Mouse (Mus musculus): ENCODE measurements around the gene Morc2a.

Gene Morc2a

DNA sequence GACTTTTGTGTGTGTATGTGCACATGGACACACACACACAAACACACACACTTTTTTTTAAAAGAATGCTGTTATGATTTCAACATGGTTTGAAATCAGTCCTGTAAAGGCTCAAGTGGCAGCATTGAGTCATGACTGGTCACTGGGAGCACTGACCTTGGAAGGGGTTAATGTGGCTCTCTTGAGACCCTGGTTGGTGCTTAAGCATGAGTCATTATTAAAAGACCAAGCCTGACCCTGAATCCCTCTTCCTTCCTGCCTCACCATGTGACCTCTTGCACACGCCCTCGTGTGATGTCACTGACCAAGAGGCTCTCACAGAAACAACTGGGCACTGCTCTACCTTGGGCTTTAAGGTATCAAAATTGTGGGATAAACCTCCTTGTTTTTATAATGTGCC, 89.8 kb downstream of the Morc2a start:
- DNase-seq = no peak

Measured in cerebellum, adult 9-10 months (tissue).